Mouse (Mus musculus) heart, embryonic 11.5 days (tissue): ENCODE measurements at regions not wholly inside any gene's neighbourhood (a gene's known extent, or its start where the extent isn't known, plus 50 kb on each side); places are given as distances from the start of the nearest gene placed in this dataset.

ENCODE experiments used
- ATAC-seq: fragments of 200-750 bp; cut with Nextera tagmentation; replicated peaks from 2 replicates; pipeline ENCODE4 v1.8.0; 2017; ENCODE audit warnings: moderate library complexity; ENCODE audit not compliant: insufficient number of reproducible peaks, low FRiP score, low TSS enrichment
- H3K27ac ChIP-seq: fragments of 300-500 bp; sonication (generic); 2 replicates; pipeline ENCODE4 v1.5.1; 2014; ENCODE audit warnings: mild to moderate bottlenecking, low read depth, low read length
- H3K27me3 ChIP-seq: fragments of 300-500 bp; sonication (generic); 2 replicates; pipeline ENCODE4 v1.6.1; 2014; ENCODE audit warnings: mild to moderate bottlenecking, low read length, mixed read lengths; ENCODE audit not compliant: control insufficient read depth, insufficient read depth
- H3K36me3 ChIP-seq: fragments of 300-500 bp; sonication (generic); 2 replicates; pipeline ENCODE4 v1.6.1; 2014; ENCODE audit warnings: mild to moderate bottlenecking, low read length, moderate library complexity, mixed read lengths; ENCODE audit not compliant: control insufficient read depth, insufficient read depth
- H3K4me1 ChIP-seq: fragments of 300-500 bp; sonication (generic); 2 replicates; pipeline ENCODE4 v1.6.1; 2014; ENCODE audit warnings: low read length; ENCODE audit not compliant: control insufficient read depth, insufficient read depth
- H3K4me2 ChIP-seq: fragments of 300-500 bp; sonication (generic); 2 replicates; pipeline ENCODE4 v1.6.1; 2014; ENCODE audit warnings: mild to moderate bottlenecking, moderate library complexity
- H3K4me3 ChIP-seq: fragments of 300-500 bp; sonication (generic); 2 replicates; pipeline ENCODE4 v1.5.1; 2014; ENCODE audit warnings: low read depth, low read length
- H3K9ac ChIP-seq: fragments of 300-500 bp; sonication (generic); 2 replicates; pipeline ENCODE4 v1.6.1; 2014; ENCODE audit warnings: mild to moderate bottlenecking, low read depth, low read length, moderate library complexity
- H3K9me3 ChIP-seq: fragments of 300-500 bp; sonication (generic); replicated peaks from 2 replicates; pipeline ENCODE4 v1.6.1; 2016; ENCODE audit warnings: low read length; ENCODE audit not compliant: control insufficient read depth
- WGBS: fragments of 180-500 bp; shearing (Covaris S2); extraction: QIAGEN DNeasy Blood & Tissue Kit; methylation state at CpG from one replicate; pipeline ENCODE4 v1.1.7; 2014; ENCODE audit not compliant: insufficient replicate concordance; 5-methylcytosine and 5-hydroxymethylcytosine counted together

DNA sequence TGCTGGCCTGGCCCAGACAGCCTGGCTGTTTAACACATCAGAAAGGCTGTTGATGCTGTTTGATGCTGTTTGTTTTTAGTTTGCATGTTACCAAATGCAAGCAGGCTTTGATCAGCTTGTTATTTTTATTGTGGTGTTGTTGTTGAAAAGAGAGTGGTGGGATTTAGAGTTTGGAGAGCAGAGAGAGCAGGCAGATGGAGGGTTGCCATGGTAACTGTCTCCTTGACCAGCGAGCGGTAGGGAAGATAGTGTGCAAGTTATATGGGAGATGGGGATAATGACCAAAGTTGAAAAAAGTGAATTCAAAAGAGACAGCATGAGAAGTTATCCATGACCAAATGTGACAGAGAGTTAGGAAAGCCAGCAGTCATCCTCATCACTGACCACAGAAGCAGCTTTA, 83.3 kb downstream of the Cmc2 start:
- Histone ChIP-seq H3K9ac (no peak overlapping the region), H3K4me2 (no peak overlapping the region), H3K9me3 (no peaks in the 10 kb centered on the region), H3K4me1 (no peaks in the 10 kb centered on the region), H3K4me3 (no peak overlapping the region), H3K27ac (no peak overlapping the region), H3K36me3 (no peaks in the 10 kb centered on the region), H3K27me3 (no peaks in the 10 kb centered on the region)
- no peak for ATAC-seq
- 63% methylated on average over 2 of the region's 2 CpGs for WGBS

DNA sequence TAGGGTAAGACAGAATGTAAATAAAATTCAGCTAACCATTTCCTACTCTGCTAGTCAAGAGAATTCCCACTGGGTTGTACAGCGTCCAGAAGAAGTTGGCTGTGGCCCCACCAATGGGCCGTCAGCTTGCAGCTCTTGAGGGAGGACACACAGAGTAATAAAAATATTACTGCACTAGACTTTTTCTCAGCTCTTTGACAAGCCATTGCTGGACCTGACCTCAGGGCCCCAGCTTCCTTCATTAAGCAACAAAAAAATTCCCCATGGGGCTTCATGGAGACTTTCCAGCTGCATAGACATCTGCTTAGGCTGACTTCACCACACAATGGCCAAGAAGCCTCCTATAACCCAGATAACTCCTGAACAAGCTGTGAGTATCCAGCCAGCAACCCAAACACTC, 89.1 kb downstream of the Cmc2 start:
- ATAC-seq: no peak
- 84% methylated on average over 2 of the region's 2 CpGs for WGBS

DNA sequence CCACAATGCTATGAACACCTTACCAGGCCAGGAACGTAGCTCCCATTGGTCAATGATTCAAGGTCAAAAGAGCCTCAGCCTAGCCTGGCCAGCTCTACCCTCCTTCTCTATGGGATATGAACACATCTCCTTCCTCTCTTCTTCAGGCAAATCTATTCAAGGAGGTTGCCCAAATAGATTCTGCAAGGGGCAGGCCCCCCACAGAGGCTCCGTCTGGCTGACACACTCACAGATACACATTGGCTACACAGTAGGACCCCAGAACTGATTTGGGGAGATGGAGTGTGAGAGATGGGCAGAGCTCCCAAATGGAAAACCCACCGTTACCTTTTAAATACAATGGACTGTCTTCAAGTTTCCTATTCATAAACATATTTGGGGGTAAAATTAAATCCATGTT, 91.6 kb downstream of the Cmc2 start:
- Histone ChIP-seq H3K36me3 (no peaks in the 10 kb centered on the region), H3K4me2 (no peak overlapping the region), H3K9me3 (no peaks in the 10 kb centered on the region), H3K27me3 (no peaks in the 10 kb centered on the region), H3K9ac (no peak overlapping the region), H3K4me3 (no peak overlapping the region), H3K27ac (no peak overlapping the region), H3K4me1 (no peaks in the 10 kb centered on the region)
- WGBS: 73% methylated on average over 3 of the region's 3 CpGs
- ATAC-seq: no peak

More for the DNA sequence above, 89.1 kb downstream of the Cmc2 start:
- Histone ChIP-seq H3K9ac (no peak overlapping the region), H3K4me1 (no peaks in the 10 kb centered on the region), H3K27me3 (no peaks in the 10 kb centered on the region), H3K4me2 (no peak overlapping the region), H3K36me3 (no peaks in the 10 kb centered on the region), H3K27ac (no peak overlapping the region), H3K4me3 (no peak overlapping the region), H3K9me3 (no peaks in the 10 kb centered on the region)

DNA sequence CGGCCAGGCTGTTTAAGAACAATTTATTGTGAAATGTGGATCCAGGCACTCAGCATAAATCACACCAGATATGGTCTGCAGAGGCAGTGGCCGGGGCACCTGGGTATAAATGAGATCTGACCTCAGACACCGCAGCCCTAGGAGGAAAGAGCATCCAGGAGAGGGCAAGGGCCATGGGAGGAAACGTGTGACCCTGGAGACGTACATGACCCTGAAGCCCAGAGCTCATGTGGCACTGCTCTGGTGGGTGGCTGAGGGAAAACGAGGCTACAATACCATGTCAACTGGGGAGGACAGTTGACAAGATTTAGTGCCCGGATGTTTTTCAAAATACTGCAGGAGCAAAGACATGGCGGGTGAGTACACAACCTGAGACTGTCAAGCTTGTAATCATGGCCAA, 93.0 kb downstream of the Cmc2 start:
- Histone ChIP-seq H3K4me3 (no peak overlapping the region), H3K4me2 (no peak overlapping the region), H3K4me1 (no peaks in the 10 kb centered on the region), H3K9ac (no peak overlapping the region), H3K9me3 (no peaks in the 10 kb centered on the region), H3K27me3 (no peaks in the 10 kb centered on the region), H3K27ac (no peak overlapping the region), H3K36me3 (no peaks in the 10 kb centered on the region)
- ATAC-seq: no peak
- 80% methylated on average over 8 of the region's 8 CpGs for WGBS

DNA sequence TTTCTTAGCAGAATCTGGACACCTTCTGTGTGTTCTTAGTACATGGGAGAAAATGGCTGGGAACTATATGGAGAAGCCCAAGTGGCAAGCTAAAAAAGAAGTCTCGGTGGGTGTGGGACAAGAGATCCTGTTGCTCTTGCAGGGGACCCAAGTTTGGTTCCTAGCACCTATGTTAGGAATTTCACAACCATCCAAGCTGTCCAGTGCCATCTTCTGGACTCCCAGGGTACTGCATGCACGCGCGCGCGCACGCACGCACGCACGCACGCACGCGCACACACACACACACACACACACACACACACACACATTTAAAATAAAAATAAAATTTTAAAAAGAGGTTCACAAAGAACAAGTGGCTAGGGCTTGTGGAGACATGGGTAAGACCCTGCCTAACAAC, 94.1 kb downstream of the Cmc2 start:
- H3K4me1 ChIP-seq: no peaks in the 10 kb centered on the region
- no peak overlapping the region for H3K9ac ChIP-seq
- no peaks in the 10 kb centered on the region for H3K9me3 ChIP-seq
- no peak overlapping the region for H3K4me3 ChIP-seq
- no peaks in the 10 kb centered on the region for H3K36me3 ChIP-seq
- 94% methylated on average over 13 of the region's 13 CpGs for WGBS
- no peak overlapping the region for H3K27ac ChIP-seq
- no peak for ATAC-seq
- no peak overlapping the region for H3K4me2 ChIP-seq
- no peaks in the 10 kb centered on the region for H3K27me3 ChIP-seq

DNA sequence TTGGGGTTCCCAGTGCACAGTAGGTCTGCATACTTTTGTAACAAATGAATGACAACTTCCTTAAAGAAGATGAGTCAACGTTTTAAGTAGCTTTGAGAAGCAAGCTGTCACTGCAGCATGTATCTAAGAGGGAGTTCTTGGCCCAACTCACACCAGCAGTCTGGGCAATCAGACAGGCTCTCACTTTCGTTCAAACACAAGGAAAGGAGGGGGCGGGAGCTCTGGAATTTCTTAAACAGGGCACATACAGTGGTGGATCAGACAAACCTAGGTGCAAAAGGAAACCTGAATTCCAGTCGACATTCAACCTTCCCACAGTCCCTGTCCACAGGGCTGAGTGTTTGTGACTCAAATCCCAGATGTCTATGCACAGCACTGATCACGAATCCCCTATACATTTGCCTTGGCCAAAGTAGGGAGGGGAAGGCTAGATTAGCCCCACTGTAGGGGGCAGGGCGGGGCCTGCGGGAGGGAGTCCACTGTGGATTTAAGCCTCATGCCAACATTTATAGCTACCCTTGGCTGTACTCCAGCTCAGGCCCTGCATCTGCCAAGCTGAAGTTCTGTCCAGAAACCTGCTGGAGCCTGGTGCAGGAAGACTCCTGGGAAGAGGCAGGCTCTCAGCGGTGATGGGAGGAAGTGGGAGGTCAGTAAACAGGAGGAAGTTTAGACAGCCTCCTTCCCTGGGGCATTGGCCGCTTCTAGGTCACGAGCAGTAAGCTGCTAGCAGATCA, 81.5 kb upstream of the Cdyl2 start:
- no peaks in the 10 kb centered on the region for H3K9me3 ChIP-seq
- no peak overlapping the region for H3K9ac ChIP-seq
- no peaks in the 10 kb centered on the region for H3K36me3 ChIP-seq
- ATAC-seq: peak; percentile 26; the same call in 1 of the 2 replicates
- H3K27me3 ChIP-seq: no peaks in the 10 kb centered on the region
- WGBS: 48% methylated on average over 10 of the region's 10 CpGs
- no peak overlapping the region for H3K4me2 ChIP-seq
- H3K4me3 ChIP-seq: no peak overlapping the region
- peaks cover 2% of the 10 kb centered on the region; the same call in 1 of the 2 replicates for H3K4me1 ChIP-seq
- H3K27ac ChIP-seq: no peak overlapping the region

DNA sequence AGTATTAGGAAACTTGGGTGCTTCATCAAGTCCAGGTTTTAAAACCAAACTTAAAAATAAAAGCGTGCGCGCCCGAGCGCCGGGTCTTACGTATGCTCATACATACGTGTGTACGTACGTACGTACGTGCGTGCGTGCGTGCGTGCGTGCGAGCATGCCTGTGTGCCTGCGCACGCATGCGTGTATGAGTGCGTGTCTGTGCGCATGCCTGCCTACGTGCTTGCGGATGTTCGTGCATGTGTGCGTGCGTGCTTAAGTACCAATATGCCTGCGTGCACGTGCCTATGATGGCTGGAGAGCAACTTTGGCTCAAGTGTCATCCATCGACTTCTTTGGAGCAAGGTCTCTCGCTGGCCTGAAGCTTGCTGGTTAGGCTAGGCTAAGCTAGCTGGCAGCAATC, 68.5 kb upstream of the Cdyl2 start:
- no peak for ATAC-seq
- Histone ChIP-seq H3K27me3 (no peaks in the 10 kb centered on the region), H3K4me1 (no peaks in the 10 kb centered on the region), H3K4me3 (no peak overlapping the region), H3K9me3 (peaks cover 3% of the 10 kb centered on the region; the same call in 1 of the 2 replicates), H3K27ac (no peak overlapping the region), H3K4me2 (no peak overlapping the region), H3K36me3 (no peaks in the 10 kb centered on the region), H3K9ac (no peak overlapping the region)
- WGBS: 92% methylated on average over 32 of the region's 32 CpGs

DNA sequence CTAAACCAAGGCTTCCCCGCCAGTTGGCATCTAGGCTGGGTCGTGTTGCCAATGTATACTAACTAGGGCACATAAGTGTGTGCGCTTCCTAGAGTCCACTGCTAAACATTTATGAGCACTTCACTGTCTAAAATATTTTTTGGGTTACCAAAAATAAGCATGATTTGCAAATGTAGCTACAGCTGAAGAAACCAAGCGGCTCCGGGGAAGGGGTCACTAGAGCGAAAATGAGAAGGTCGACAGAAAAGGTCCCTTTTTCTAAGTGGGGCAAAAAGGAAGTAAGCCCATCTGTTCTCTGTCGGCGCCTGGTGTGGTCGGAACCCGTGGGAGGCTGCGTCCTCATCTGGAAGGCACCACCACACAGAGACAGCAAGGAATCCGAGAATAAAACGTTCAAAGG, 67.8 kb upstream of the Cdyl2 start:
- Histone ChIP-seq H3K4me1 (no peaks in the 10 kb centered on the region), H3K9ac (no peak overlapping the region), H3K4me2 (no peak overlapping the region), H3K36me3 (no peaks in the 10 kb centered on the region), H3K9me3 (peaks cover 4% of the 10 kb centered on the region; the same call in 1 of the 2 replicates), H3K27me3 (no peaks in the 10 kb centered on the region), H3K4me3 (no peak overlapping the region), H3K27ac (no peak overlapping the region)
- ATAC-seq: no peak
- WGBS: 82% methylated on average over 14 of the region's 14 CpGs

DNA sequence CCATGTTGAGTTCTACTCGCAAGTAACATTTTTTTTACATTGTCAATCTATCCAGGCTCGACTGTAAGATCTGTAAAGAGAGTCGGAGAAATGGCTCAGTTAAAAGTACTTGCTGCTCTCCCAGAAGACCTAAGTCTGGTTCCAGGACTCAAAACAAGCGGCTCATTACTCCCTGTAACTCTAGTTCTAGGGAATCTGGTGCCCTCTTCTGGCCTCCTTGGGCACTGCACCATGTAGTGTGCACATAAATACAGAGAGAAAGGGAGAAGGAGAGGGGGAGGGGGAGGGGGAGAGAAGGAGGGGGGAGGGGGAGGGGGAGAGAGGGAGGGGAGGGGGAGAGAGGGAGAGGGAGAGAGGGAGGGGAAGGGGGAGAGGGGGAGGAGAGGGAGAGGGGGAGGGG, 66.2 kb upstream of the Cdyl2 start:
- peaks cover 5% of the 10 kb centered on the region; the same call in 1 of the 2 replicates for H3K9me3 ChIP-seq
- H3K27me3 ChIP-seq: no peaks in the 10 kb centered on the region
- no peak overlapping the region for H3K9ac ChIP-seq
- ATAC-seq: no peak
- 87% methylated on average over 4 of the region's 4 CpGs for WGBS
- H3K4me1 ChIP-seq: no peaks in the 10 kb centered on the region
- H3K27ac ChIP-seq: no peak overlapping the region
- no peaks in the 10 kb centered on the region for H3K36me3 ChIP-seq
- no peak overlapping the region for H3K4me3 ChIP-seq
- no peak overlapping the region for H3K4me2 ChIP-seq
